Mouse (Mus musculus) liver, postnatal 0 days (tissue): ENCODE data around the gene Sec63.
A peak's percentile ranks its signal among the peaks of the same experiment; 100 is the strongest.

Experiments used
- CTCF ChIP-seq: sonication (generic); IDR thresholded peaks from 2 replicates; pipeline ENCODE4 v1.5.1; 2016; ENCODE audit warnings: antibody characterized with exemption, low read depth
- EP300 ChIP-seq: IDR thresholded peaks from 2 replicates; pipeline ENCODE4 v1.6.1; 2016; ENCODE audit warnings: antibody characterized with exemption, low read depth, mild to moderate bottlenecking

DNA sequence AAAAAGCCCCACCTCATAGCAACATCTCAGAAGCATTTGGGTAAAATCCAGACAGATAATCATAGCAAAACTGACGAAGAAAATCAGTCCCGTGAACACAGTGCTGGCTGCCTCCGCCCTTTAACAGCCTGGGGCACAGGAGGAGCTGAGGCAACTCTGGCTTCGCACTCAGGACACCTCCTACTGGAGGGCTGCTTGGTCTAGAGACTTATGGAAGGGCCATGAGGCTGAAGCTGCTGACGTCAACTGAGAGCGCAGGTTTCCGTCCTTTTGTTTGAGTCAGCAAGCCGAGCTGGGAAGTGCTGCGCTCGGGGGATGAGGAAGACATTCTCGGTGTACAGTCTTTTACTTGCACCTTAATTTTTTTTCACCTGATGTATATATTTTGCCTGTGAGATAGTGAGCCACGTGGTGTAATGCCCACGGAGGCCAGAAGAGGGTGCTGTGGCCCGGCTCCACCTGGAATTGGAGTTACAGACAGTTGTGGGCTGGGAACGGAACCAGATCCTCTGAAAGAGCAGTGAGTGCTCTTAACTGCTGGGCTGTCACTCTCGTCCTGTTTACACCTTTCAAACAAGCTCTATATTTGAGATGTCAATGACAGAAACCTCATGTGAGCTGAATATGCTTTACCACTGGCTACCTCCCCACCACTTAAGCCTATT lies 80.4 kb downstream of the Sec63 start:
- TF ChIP-seq CTCF: peak; percentile 62
- no peak for TF ChIP-seq EP300
